Mouse (Mus musculus) liver, embryonic 14.5 days (tissue): ENCODE results near the gene Ccdc186. TPM values are rescaled to one million over a fixed set of nuclear protein-coding genes. Genes with fewer than 3 reads are reported as not detected.

Experiments used
- ATAC-seq: fragments of 200-750 bp; cut with Nextera tagmentation; 2 replicates; pipeline ENCODE4 v1.8.0; 2017; ENCODE audit warnings: moderate number of reproducible peaks, mild to moderate bottlenecking, moderate library complexity; ENCODE audit not compliant: insufficient read depth
- DNase-seq, 3 experiments: peaks; one replicate each; pipeline ENCODE4 v3.0.0-alpha.2; 2012 to 2013; ENCODE audit warnings: low read depth in 3 of 3, low spot score in 3 of 3
- H3K27ac ChIP-seq: fragments of 300-500 bp; sonication (generic); 2 replicates; pipeline ENCODE4 v1.5.1; 2014; ENCODE audit warnings: moderate library complexity, mild to moderate bottlenecking, control low read depth, inconsistent platforms
- H3K27me3 ChIP-seq: fragments of 300-500 bp; sonication (generic); 2 replicates; pipeline ENCODE4 v1.6.1; 2014; ENCODE audit warnings: mild to moderate bottlenecking, low read length, moderate library complexity; ENCODE audit not compliant: control insufficient read depth, insufficient read depth
- H3K36me3 ChIP-seq: fragments of 300-500 bp; sonication (generic); replicated peaks from 2 replicates; pipeline ENCODE4 v1.6.1; 2014; ENCODE audit warnings: low read depth; ENCODE audit not compliant: control insufficient read depth, insufficient read depth
- H3K4me1 ChIP-seq, 2 experiments: fragments of 200-500 bp in 1 of 2; fragments of 300-500 bp in 1 of 2; sonication (generic) in 1 of 2; replicated peaks; 2 replicates each; pipeline ENCODE4 v1.6.1; 2012 to 2014; ENCODE audit warnings: antibody characterized with exemption in 1 of 2, inconsistent platforms in 1 of 2, low read length in 1 of 2; ENCODE audit not compliant: control insufficient read depth in 2 of 2, insufficient read depth in 2 of 2
- H3K4me2 ChIP-seq: fragments of 300-500 bp; sonication (generic); 2 replicates; pipeline ENCODE4 v1.6.1; 2014; ENCODE audit warnings: low read depth, mild to moderate bottlenecking, control low read depth, moderate library complexity
- H3K4me3 ChIP-seq, 2 experiments: fragments of 200-500 bp in 1 of 2; fragments of 300-500 bp in 1 of 2; sonication (generic) in 1 of 2; 2 replicates each; pipeline ENCODE4 v1.5.1; 2012 to 2014; ENCODE audit warnings: low read depth in 2 of 2, low read length in 2 of 2, mild to moderate bottlenecking in 2 of 2, control low read depth in 1 of 2, inconsistent platforms in 1 of 2, moderate library complexity in 1 of 2; ENCODE audit not compliant: insufficient read depth in 1 of 2
- H3K9ac ChIP-seq: fragments of 300-500 bp; sonication (generic); replicated peaks from 2 replicates; pipeline ENCODE4 v1.6.1; 2014; ENCODE audit warnings: mild to moderate bottlenecking, control low read depth, moderate library complexity
- H3K9me3 ChIP-seq: fragments of 300-500 bp; sonication (generic); 2 replicates; pipeline ENCODE4 v1.6.1; 2016; ENCODE audit warnings: low read length, mixed read lengths; ENCODE audit not compliant: control insufficient read depth
- CTCF ChIP-seq: IDR thresholded peaks from 2 replicates; pipeline ENCODE4 v1.5.1; 2016; ENCODE audit warnings: antibody characterized with exemption, low read depth, control low read depth
- EP300 ChIP-seq: IDR thresholded peaks from 2 replicates; pipeline ENCODE4 v1.6.1; 2016; ENCODE audit warnings: antibody characterized with exemption, low read depth
- WGBS: fragments of 180-500 bp; shearing (Covaris S2); extraction: QIAGEN DNeasy Blood & Tissue Kit; methylation state at CpG from one replicate; pipeline ENCODE4 v1.1.7; 2014; ENCODE audit not compliant: insufficient replicate concordance; 5-methylcytosine and 5-hydroxymethylcytosine counted together
- polyA plus RNA-seq, 2 experiments: library from polyadenylated mRNA; depleted of rRNA in 1 of 2; stranded (reverse) in 1 of 2; unstranded in 1 of 2; fragments of >200 nt; fragmentation: Nextera tagmentation in 1 of 2; extraction: Ambion mirVana in 1 of 2; gene quantifications; 2 replicates each; pipeline versions ENCODE4 v1.2.1 to v1.2.3; 2012 to 2014

The Ccdc186 gene
- polyA plus RNA-seq (2012; rRNA removed) (1.5 and 2.3 TPM in 2 replicates), polyA plus RNA-seq (2014; fragmentation: Nextera tagmentation; extraction: Ambion mirVana) (4.9 and 5.1 TPM in 2 replicates)

DNA sequence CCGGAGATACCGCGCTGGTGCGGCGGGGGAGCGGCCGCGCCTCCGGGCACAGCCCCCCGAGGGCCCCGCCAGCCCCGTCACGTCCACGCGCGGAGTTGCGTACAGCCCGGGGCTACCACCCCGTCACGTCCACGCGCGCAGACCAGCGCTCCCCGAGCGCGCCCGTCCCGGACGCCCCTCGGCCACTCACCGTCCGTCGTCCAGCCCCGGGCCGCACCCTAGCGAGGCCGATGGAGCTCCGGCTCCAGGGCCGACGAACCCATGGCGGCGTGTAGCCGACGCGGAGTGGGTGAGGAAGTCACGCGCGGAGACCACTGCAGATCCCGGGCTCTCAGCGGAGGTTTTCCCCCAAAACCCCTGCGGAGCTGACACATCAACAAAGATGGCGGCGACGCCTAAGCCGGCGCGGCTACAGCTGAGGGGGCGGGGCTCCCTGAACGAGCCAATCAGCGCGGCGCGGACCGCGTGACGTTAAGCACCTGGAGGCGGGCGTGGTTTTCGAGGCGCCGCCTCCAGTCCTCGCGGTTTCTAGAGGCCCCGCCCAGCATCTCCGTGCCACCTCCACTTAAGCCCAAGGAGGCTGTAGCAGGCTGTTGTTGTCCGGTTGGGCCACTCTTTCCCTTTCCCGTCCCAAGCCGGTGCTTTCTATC is at the start of gene Ccdc186:
Gene Ccdc186 (minus strand): TSS at position 393 of the 650 bp plus-strand sequence.
- under 1% methylated on average over 79 of the region's 79 CpGs for WGBS
- Histone ChIP-seq H3K27me3 (peaks cover 8% of the 10 kb centered on the region; the same call in 1 of the 2 replicates), H3K4me1 (peaks cover 6 to 16% of the 10 kb centered on the region in 2 experiments; a peak in 3 of 4 replicates), H3K36me3 (no peaks in the 10 kb centered on the region), H3K9me3 (no peaks in the 10 kb centered on the region), H3K4me2 (peak within 1 kb of the TSS; percentile 93), H3K27ac (peak within 1 kb of the TSS; percentile 69), H3K4me3 (peak within 1 kb of the TSS; percentile 71 to 88), H3K9ac (peak within 1 kb of the TSS; percentile 92)
- DNase-seq (peak; percentile 84 to 88 (median 87)), ATAC-seq (peak; percentile 97)
- TF ChIP-seq EP300: no peak
- TF ChIP-seq CTCF: no peak

DNA sequence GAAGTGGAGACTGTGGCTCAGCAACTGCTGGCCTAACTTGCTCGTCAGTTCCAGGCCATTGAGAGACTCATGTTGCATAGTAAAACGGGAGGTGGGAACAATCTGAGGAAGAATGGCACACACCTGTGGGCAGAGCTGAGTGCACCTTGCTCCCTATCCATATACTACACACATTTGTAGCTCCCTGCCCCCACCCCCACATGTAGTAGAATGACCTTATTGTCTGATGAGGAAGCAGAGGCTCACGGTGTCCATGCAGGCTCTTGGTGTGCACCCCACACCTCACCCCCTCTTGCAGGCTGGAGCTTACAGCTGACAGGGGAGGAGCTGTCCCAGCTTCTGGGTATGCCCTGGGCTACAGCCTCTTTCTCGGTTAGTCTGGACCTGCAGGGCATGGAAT is 45.7 kb upstream of the Ccdc186 start:
- ATAC-seq: no peak
- Histone ChIP-seq H3K4me1 (no peaks in the 10 kb centered on the region), H3K4me2 (no peak overlapping the region), H3K36me3 (no peaks in the 10 kb centered on the region), H3K9ac (no peak overlapping the region), H3K4me3 (no peak overlapping the region), H3K27ac (no peak overlapping the region), H3K27me3 (peaks cover 8% of the 10 kb centered on the region), H3K9me3 (no peaks in the 10 kb centered on the region)
- DNase-seq: no peak
- WGBS: 46% methylated on average over 4 of the region's 4 CpGs
- TF ChIP-seq EP300: no peak
- TF ChIP-seq CTCF: no peak

DNA sequence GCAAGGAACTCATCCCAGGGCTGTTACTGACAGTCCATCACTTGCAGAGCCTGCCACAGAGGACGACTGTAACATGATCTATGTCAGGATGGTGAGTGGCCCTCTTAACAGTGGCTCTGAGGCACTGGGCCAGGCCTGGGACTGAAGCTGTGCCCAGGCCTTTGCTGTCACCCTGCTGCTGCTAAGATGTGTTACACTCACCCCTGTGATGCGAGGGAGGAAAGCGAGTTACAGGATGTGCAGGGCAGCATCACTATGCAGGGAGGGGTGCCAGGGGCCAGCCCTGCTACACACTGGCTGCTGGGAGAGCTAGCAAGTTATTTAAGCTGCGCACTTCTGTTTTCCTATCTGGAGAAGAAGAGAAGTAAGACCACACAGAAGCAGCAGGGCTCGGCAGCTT is 34.5 kb upstream of the Ccdc186 start:
- no peaks in the 10 kb centered on the region for H3K36me3 ChIP-seq
- no peak overlapping the region for H3K4me2 ChIP-seq
- H3K4me3 ChIP-seq: no peak overlapping the region
- no peak for TF ChIP-seq CTCF
- no peak for TF ChIP-seq EP300
- H3K9ac ChIP-seq: no peak overlapping the region
- DNase-seq (no peak), ATAC-seq (no peak)
- H3K27ac ChIP-seq: no peak overlapping the region
- WGBS: 52% methylated on average over 5 of the region's 5 CpGs
- no peaks in the 10 kb centered on the region for H3K27me3 ChIP-seq
- no peaks in the 10 kb centered on the region for H3K9me3 ChIP-seq
- no peaks in the 10 kb centered on the region for H3K4me1 ChIP-seq

DNA sequence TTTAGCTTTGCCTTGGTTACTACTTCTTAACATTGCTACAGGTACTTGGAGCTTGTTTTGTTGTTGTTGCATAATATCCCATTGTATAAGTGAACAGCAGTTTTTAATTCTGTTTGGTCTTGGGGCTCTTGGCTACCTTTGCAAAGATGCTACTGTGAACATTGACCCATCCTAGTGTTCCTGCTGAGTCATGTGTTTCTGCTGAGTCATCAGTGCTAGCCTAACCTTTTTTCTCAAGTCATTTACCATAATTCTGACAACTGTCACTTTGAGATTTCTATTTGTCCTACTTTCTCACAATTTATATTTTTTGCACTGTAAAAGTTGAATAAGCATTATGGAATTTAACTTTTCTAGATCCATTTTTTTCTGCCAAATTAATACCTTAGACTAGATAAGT is 30.6 kb upstream of the Ccdc186 start:
- Histone ChIP-seq H3K9me3 (no peaks in the 10 kb centered on the region), H3K27me3 (no peaks in the 10 kb centered on the region), H3K4me2 (no peak overlapping the region), H3K4me1 (no peaks in the 10 kb centered on the region), H3K27ac (no peak overlapping the region), H3K36me3 (no peaks in the 10 kb centered on the region), H3K9ac (no peak overlapping the region), H3K4me3 (no peak overlapping the region)
- TF ChIP-seq CTCF (no peak), EP300 (no peak)
- ATAC-seq: no peak
- DNase-seq: peak in 2 of 3 experiments; percentile 9

DNA sequence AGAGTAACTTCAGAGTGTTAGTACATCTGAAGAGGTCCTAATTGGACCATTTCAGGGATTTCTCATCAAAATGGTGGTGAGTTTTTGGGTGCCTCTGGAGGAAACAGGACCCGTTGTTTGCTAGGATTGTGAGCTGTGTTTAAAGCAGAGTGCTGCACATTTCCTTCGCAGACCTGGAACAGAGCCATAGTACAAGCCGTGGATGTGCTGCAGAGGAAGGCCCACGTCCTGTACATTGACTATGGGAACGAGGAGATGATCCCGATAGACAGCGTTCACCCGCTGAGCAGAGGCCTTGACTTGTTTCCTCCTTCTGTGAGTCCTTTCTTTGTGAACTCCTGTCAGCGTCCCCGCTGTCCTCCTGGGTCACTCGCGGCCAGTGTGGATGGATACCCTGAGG is 21.0 kb upstream of the Ccdc186 start:
- H3K36me3 ChIP-seq: no peaks in the 10 kb centered on the region
- no peak overlapping the region for H3K4me2 ChIP-seq
- no peak for TF ChIP-seq CTCF
- TF ChIP-seq EP300: no peak
- H3K9ac ChIP-seq: no peak overlapping the region
- H3K27me3 ChIP-seq: no peaks in the 10 kb centered on the region
- H3K4me3 ChIP-seq: no peak overlapping the region
- H3K4me1 ChIP-seq: no peaks in the 10 kb centered on the region
- DNase-seq (no peak), ATAC-seq (no peak)
- no peaks in the 10 kb centered on the region for H3K9me3 ChIP-seq
- WGBS: 77% methylated on average over 12 of the region's 12 CpGs
- no peak overlapping the region for H3K27ac ChIP-seq
